Comparison of ENCODE assay signal across 8 mouse cellular contexts in genomic region chr5:114922998-114923473, GRCm38 (mm10). TPM values are rescaled to one million over a fixed set of nuclear protein-coding genes. Genes with fewer than 3 reads are reported as not detected.
DNase-seq lines count a peak whose midpoint lies in the region; ATAC-seq and TF ChIP-seq lines count a peak whose summit lies in the region.
"Had no signal": no experiment of that assay in that cellular context is flagged by ENCODE, and none has a peak within 500 bp of the region (broad histone marks: within the 10 kb centered on the region; RNA-seq: fewer than 3 reads in every experiment).

Gene Oasl1, plus strand, starts transcription at chr5:114923240.

- ATAC-seq in intestine, postnatal 0 days = peak; percentile 54

- peak within 1 kb of the TSS; percentile 39 for H3K9ac ChIP-seq in CH12.LX (ENCODE audit: insufficient read depth, low read depth)
- no peak within 1 kb of the TSS; the same call in 1 of the 2 replicates for H3K9ac ChIP-seq in intestine, postnatal 0 days (ENCODE audit: low read depth, low read length)

- H3K79me2 ChIP-seq in CH12.LX (replicated peaks; ENCODE audit: control insufficient read depth, extremely low read depth, insufficient read depth, poor library complexity, severe bottlenecking) = no peaks in the 10 kb centered on the region

- peak within 1 kb of the TSS in 2 of 3 experiments; percentile 4 to 42 for H3K4me3 ChIP-seq in CH12.LX (replicated peaks in 1 of 3; ENCODE audit: low read depth in 2 of 3, low read length in 2 of 3, poor library complexity in 1 of 3)
- H3K4me3 ChIP-seq in intestine, postnatal 0 days (ENCODE audit: low read depth, low read length) = peak within 1 kb of the TSS; percentile 27

- WGBS in intestine, postnatal 0 days = 5% methylated on average over 15 of the region's 15 CpGs

- H3K9me3 ChIP-seq in CH12.LX (replicated peaks; ENCODE audit: low read length) = no peaks in the 10 kb centered on the region
- no peaks in the 10 kb centered on the region for H3K9me3 ChIP-seq in intestine, postnatal 0 days (ENCODE audit: control insufficient read depth)

- no peak for TF ChIP-seq POLR2A in CH12.LX (IDR thresholded peaks at IDR 0.05; ENCODE audit: low read depth, low read length)

- TF ChIP-seq RAD21 in CH12.LX (IDR thresholded peaks at IDR 0.05; ENCODE audit: low read depth, low read length) = no peak

- dilution Hi-C loops in CH12.LX (cut with MboI; ENCODE audit: extremely low pct_ligation_motif_present, extremely low pct_unique_long_range_greater_than_20kb, low sequenced_read_pairs) = no loop called here

- no peak for TF ChIP-seq CTCF in CH12.LX (conservative IDR thresholded peaks at IDR 0.05 in 1 of 2, IDR thresholded peaks at IDR 0.05 in 1 of 2; ENCODE audit: low read depth in 2 of 2, low read length in 2 of 2)
- no peak for TF ChIP-seq CTCF in intestine, postnatal 0 days (IDR thresholded peaks at IDR 0.05; ENCODE audit: low read depth)

- no peaks in the 10 kb centered on the region for H3K36me3 ChIP-seq in CH12.LX (replicated peaks in 1 of 2; ENCODE audit: control insufficient read depth in 1 of 2, insufficient read depth in 1 of 2, low read length in 1 of 2)
- peaks cover 2% of the 10 kb centered on the region; the same call in 1 of the 2 replicates for H3K36me3 ChIP-seq in intestine, postnatal 0 days (ENCODE audit: control insufficient read depth, insufficient read depth)

- no peak for DNase-seq in CH12.LX (ENCODE audit: extremely low read depth)
- peak; percentile 51 for DNase-seq in ZHBTc4 (ENCODE audit: low read depth, low spot score)
- DNase-seq in gastrocnemius, adult 8-10 months (ENCODE audit: low spot score in 2 of 2) = peak; percentile 26 to 46
- DNase-seq in lung, adult 18-20 months = peak; percentile 47 to 48
- DNase-seq in ovary, postnatal 36 days (ENCODE audit: low spot score) = peak; percentile 48
- no peak for DNase-seq in yolk sac, embryonic 10.5 days (ENCODE audit: low spot score)

- peaks cover 11 to 21% of the 10 kb centered on the region in 2 experiments for H3K4me1 ChIP-seq in CH12.LX (ENCODE audit: control insufficient read depth in 1 of 2, insufficient read depth in 2 of 2)
- H3K4me1 ChIP-seq in intestine, postnatal 0 days (replicated peaks; ENCODE audit: control insufficient read depth, insufficient read depth, low read length) = no peaks in the 10 kb centered on the region

- no peak within 1 kb of the TSS for H3K27ac ChIP-seq in CH12.LX (ENCODE audit: insufficient read depth, low read depth)
- H3K27ac ChIP-seq in intestine, postnatal 0 days (ENCODE audit: low read depth, low read length) = peak within 1 kb of the TSS; percentile 76

- in situ Hi-C loops in CH12.LX (cut with MboI; ENCODE audit: low pct_ligation_motif_present, low pct_unique_long_range_greater_than_20kb, low sequenced_read_pairs) = loop anchor here (25.0 kb wide), 1 partner anchor 211 kb away; the partner anchor contains the start of gene Tchp

- peak within 1 kb of the TSS; percentile 79 for H3K4me2 ChIP-seq in CH12.LX (ENCODE audit: insufficient read depth, low read depth, poor library complexity, severe bottlenecking)
- peak within 1 kb of the TSS; percentile 64 for H3K4me2 ChIP-seq in intestine, postnatal 0 days (replicated peaks; ENCODE audit: low read depth)

- no peaks in the 10 kb centered on the region for H3K27me3 ChIP-seq in CH12.LX (replicated peaks)
- H3K27me3 ChIP-seq in intestine, postnatal 0 days (replicated peaks; ENCODE audit: control insufficient read depth, insufficient read depth, low read length) = no peaks in the 10 kb centered on the region

- TF ChIP-seq EP300 in CH12.LX (IDR thresholded peaks at IDR 0.05; ENCODE audit: low read length) = peak; percentile 50

TF ChIP-seq in CH12.LX, 34 proteins besides CTCF, POLR2A, EP300 and RAD21:
- no peak for TF ChIP-seq E2F4 (IDR thresholded peaks at IDR 0.05; ENCODE audit: insufficient replicate concordance, low read depth, low read length)
- TF ChIP-seq BHLHE40 (IDR thresholded peaks at IDR 0.05; ENCODE audit: low read depth, low read length) = peak; percentile 17; the same call in 1 of the 2 replicates
- TF ChIP-seq IRF4 (IDR thresholded peaks at IDR 0.05; ENCODE audit: low read depth, low read length) = peak; percentile 58
- TF ChIP-seq MAX (IDR thresholded peaks at IDR 0.05; ENCODE audit: low read length) = no peak
- TF ChIP-seq ZC3H11A (IDR thresholded peaks at IDR 0.05; ENCODE audit: low read depth, low read length) = no peak
- no peak for TF ChIP-seq MYC (IDR thresholded peaks at IDR 0.05; ENCODE audit: low read depth, low read length)
- no peak for TF ChIP-seq UBTF (IDR thresholded peaks at IDR 0.05; ENCODE audit: low read depth, low read length)
- TF ChIP-seq HCFC1 (IDR thresholded peaks at IDR 0.05; ENCODE audit: low read depth, low read length) = no peak
- no peak for TF ChIP-seq POLR2AphosphoS2 (IDR thresholded peaks at IDR 0.05; ENCODE audit: low read depth, low read length)
- no peak for TF ChIP-seq GABPA (IDR thresholded peaks at IDR 0.05; ENCODE audit: insufficient replicate concordance, low read depth, low read length)
- no peak for TF ChIP-seq KAT2A (IDR thresholded peaks at IDR 0.05; ENCODE audit: insufficient replicate concordance, low read length)
- TF ChIP-seq TBP (conservative IDR thresholded peaks at IDR 0.05; ENCODE audit: low read depth, low read length) = no peak
- TF ChIP-seq USF1 (IDR thresholded peaks at IDR 0.05; ENCODE audit: low read depth, low read length) = no peak
- TF ChIP-seq TCF12 (IDR thresholded peaks at IDR 0.05; ENCODE audit: low read depth, low read length) = 0 out of 2 replicates have a peak, but pooled peaks have one; percentile 18
- no peak for TF ChIP-seq NELFE (IDR thresholded peaks at IDR 0.05; ENCODE audit: low read depth, low read length)
- 0 out of 2 replicates have a peak, but pooled peaks have one; percentile 8 for TF ChIP-seq MAFK (IDR thresholded peaks at IDR 0.05; ENCODE audit: insufficient replicate concordance, low read length)
- TF ChIP-seq MEF2A (IDR thresholded peaks at IDR 0.05; ENCODE audit: borderline replicate concordance, low read depth, low read length) = no peak
- no peak for TF ChIP-seq ZNF384 (IDR thresholded peaks at IDR 0.05; ENCODE audit: low read depth, low read length)
TF ChIP-seq in CH12.LX: peak in this region for 4.

RNA-seq across cellular contexts. Expression of gene Oasl1, which starts in this region (rescaled TPM):
- total RNA-seq in CH12.LX (2012; rRNA removed) = not detected in 2 replicates
- not detected in 2 replicates for total RNA-seq in CH12.LX (2014; rRNA removed)
- 0.37 and 0.46 TPM in 2 replicates for polyA plus RNA-seq in CH12.LX (2012; ENCODE audit: insufficient read length, low read depth)
- total RNA-seq in gastrocnemius, adult 8-10 months (2022) = not detected
- 20.1 and 25.5 TPM in 2 replicates for polyA plus RNA-seq in intestine, postnatal 0 days (2015; fragmentation: Nextera tagmentation; extraction: Ambion mirVana)
- total RNA-seq: left cerebral cortex, postnatal 10 days had no signal

Comparison
In these comparisons a context has a peak if more than half of its experiments do, and no peak if none do; other contexts are left out.
1. RNA of gene Oasl1 (polyA plus RNA-seq): 20.1 to 25.5 TPM in intestine, postnatal 0 days; 0.37 to 0.46 TPM in CH12.LX; every median in the first group is over 10 times any median in the second.
2. Peak in DNase-seq in gastrocnemius, adult 8-10 months; RNA of the gene not detected or under 1 TPM.
3. DNase-seq: peak in ZHBTc4 (single experiment), lung, adult 18-20 months (2 of 2) and ovary, postnatal 36 days (single experiment); none in CH12.LX (single experiment) and yolk sac, embryonic 10.5 days (single experiment).